Mouse (Mus musculus): ENCODE data around the gene Tacc3. TPM values are rescaled to one million over a fixed set of nuclear protein-coding genes. Genes with fewer than 3 reads are reported as not detected.

Tacc3 gene
- polyA plus RNA-seq, 1 experiment, result 75.1 TPM

- Histone ChIP-seq H3K27ac (ENCODE audit: insufficient read depth, low read length) (no peak overlapping the region), H3K4me1 (ENCODE audit: control insufficient read depth, insufficient read depth, low read length) (no peaks in the 10 kb centered on the region), H3K4me3 (ENCODE audit: insufficient read depth, low read length) (no peak overlapping the region)
- TF ChIP-seq CTCF (IDR thresholded peaks at IDR 0.05; ENCODE audit: borderline replicate concordance, insufficient read depth, low read length) (no peak), POLR2A (IDR thresholded peaks at IDR 0.05; ENCODE audit: low read depth, low read length) (no peak)
Observed at GRCm38 (mm10) chr5:33697947-33698512, 40.1 kb downstream of the Tacc3 start.

GRCm38 (mm10) chr5:33698669-33699068 is 40.7 kb downstream of the Tacc3 start:
- H3K27ac ChIP-seq (ENCODE audit: insufficient read depth, low read length), result no peak overlapping the region
- no peaks in the 10 kb centered on the region for H3K4me1 ChIP-seq (ENCODE audit: control insufficient read depth, insufficient read depth, low read length)
- no peak for TF ChIP-seq POLR2A (IDR thresholded peaks at IDR 0.05; ENCODE audit: low read depth, low read length)
- no peak for TF ChIP-seq CTCF (IDR thresholded peaks at IDR 0.05; ENCODE audit: borderline replicate concordance, insufficient read depth, low read length)
- no peak overlapping the region for H3K4me3 ChIP-seq (ENCODE audit: insufficient read depth, low read length)

GRCm38 (mm10) chr5:33700010-33700409 is 42.1 kb downstream of the Tacc3 start:
- Histone ChIP-seq H3K4me1 (ENCODE audit: control insufficient read depth, insufficient read depth, low read length) (no peaks in the 10 kb centered on the region), H3K27ac (ENCODE audit: insufficient read depth, low read length) (no peak overlapping the region), H3K4me3 (ENCODE audit: insufficient read depth, low read length) (no peak overlapping the region)
- TF ChIP-seq POLR2A (IDR thresholded peaks at IDR 0.05; ENCODE audit: low read depth, low read length) (no peak), CTCF (IDR thresholded peaks at IDR 0.05; ENCODE audit: borderline replicate concordance, insufficient read depth, low read length) (no peak)

- Histone ChIP-seq H3K4me3 (ENCODE audit: insufficient read depth, low read length) (no peak overlapping the region), H3K4me1 (ENCODE audit: control insufficient read depth, insufficient read depth, low read length) (no peaks in the 10 kb centered on the region), H3K27ac (ENCODE audit: insufficient read depth, low read length) (no peak overlapping the region)
- TF ChIP-seq CTCF (IDR thresholded peaks at IDR 0.05; ENCODE audit: borderline replicate concordance, insufficient read depth, low read length) (no peak), POLR2A (IDR thresholded peaks at IDR 0.05; ENCODE audit: low read depth, low read length) (no peak)
Observed at GRCm38 (mm10) chr5:33701832-33702231, 43.9 kb downstream of the Tacc3 start.

GRCm38 (mm10) chr5:33703999-33704398 is 46.1 kb downstream of the Tacc3 start:
- TF ChIP-seq CTCF (IDR thresholded peaks at IDR 0.05; ENCODE audit: borderline replicate concordance, insufficient read depth, low read length) (no peak), POLR2A (IDR thresholded peaks at IDR 0.05; ENCODE audit: low read depth, low read length) (no peak)
- H3K27ac ChIP-seq (ENCODE audit: insufficient read depth, low read length), result no peak overlapping the region
- H3K4me1 ChIP-seq (ENCODE audit: control insufficient read depth, insufficient read depth, low read length), result no peaks in the 10 kb centered on the region
- no peak overlapping the region for H3K4me3 ChIP-seq (ENCODE audit: insufficient read depth, low read length)

- no peak for TF ChIP-seq POLR2A (IDR thresholded peaks at IDR 0.05; ENCODE audit: low read depth, low read length)
- TF ChIP-seq CTCF (IDR thresholded peaks at IDR 0.05; ENCODE audit: borderline replicate concordance, insufficient read depth, low read length), result no peak
- no peak overlapping the region for H3K4me3 ChIP-seq (ENCODE audit: insufficient read depth, low read length)
- no peak overlapping the region for H3K27ac ChIP-seq (ENCODE audit: insufficient read depth, low read length)
- no peaks in the 10 kb centered on the region for H3K4me1 ChIP-seq (ENCODE audit: control insufficient read depth, insufficient read depth, low read length)
Observed at GRCm38 (mm10) chr5:33704945-33705611, 47.1 kb downstream of the Tacc3 start.

- Histone ChIP-seq H3K4me1 (ENCODE audit: control insufficient read depth, insufficient read depth, low read length) (no peaks in the 10 kb centered on the region), H3K4me3 (ENCODE audit: insufficient read depth, low read length) (no peak overlapping the region), H3K27ac (ENCODE audit: insufficient read depth, low read length) (no peak overlapping the region)
- TF ChIP-seq POLR2A (IDR thresholded peaks at IDR 0.05; ENCODE audit: low read depth, low read length) (no peak), CTCF (IDR thresholded peaks at IDR 0.05; ENCODE audit: borderline replicate concordance, insufficient read depth, low read length) (no peak)
Observed at GRCm38 (mm10) chr5:33705612-33706349, 47.9 kb downstream of the Tacc3 start.

- TF ChIP-seq CTCF (IDR thresholded peaks at IDR 0.05; ENCODE audit: borderline replicate concordance, insufficient read depth, low read length), result no peak
- TF ChIP-seq POLR2A (IDR thresholded peaks at IDR 0.05; ENCODE audit: low read depth, low read length), result no peak
- Histone ChIP-seq H3K4me1 (ENCODE audit: control insufficient read depth, insufficient read depth, low read length) (no peaks in the 10 kb centered on the region), H3K27ac (ENCODE audit: insufficient read depth, low read length) (no peak overlapping the region), H3K4me3 (ENCODE audit: insufficient read depth, low read length) (no peak overlapping the region)
Observed at GRCm38 (mm10) chr5:33706350-33706629, 48.4 kb downstream of the Tacc3 start.

- no peak overlapping the region for H3K4me3 ChIP-seq (ENCODE audit: insufficient read depth, low read length)
- H3K27ac ChIP-seq (ENCODE audit: insufficient read depth, low read length), result no peak overlapping the region
- TF ChIP-seq CTCF (IDR thresholded peaks at IDR 0.05; ENCODE audit: borderline replicate concordance, insufficient read depth, low read length), result no peak
- H3K4me1 ChIP-seq (ENCODE audit: control insufficient read depth, insufficient read depth, low read length), result no peaks in the 10 kb centered on the region
Observed at GRCm38 (mm10) chr5:33707163-33707562, 49.2 kb downstream of the Tacc3 start.

- H3K4me3 ChIP-seq (ENCODE audit: insufficient read depth, low read length), result no peak overlapping the region
- no peak overlapping the region for H3K27ac ChIP-seq (ENCODE audit: insufficient read depth, low read length)
- H3K4me1 ChIP-seq (ENCODE audit: control insufficient read depth, insufficient read depth, low read length), result no peaks in the 10 kb centered on the region
- TF ChIP-seq POLR2A (IDR thresholded peaks at IDR 0.05; ENCODE audit: low read depth, low read length) (no peak), CTCF (IDR thresholded peaks at IDR 0.05; ENCODE audit: borderline replicate concordance, insufficient read depth, low read length) (no peak)
Observed at GRCm38 (mm10) chr5:33709037-33709436, 51.1 kb downstream of the Tacc3 start.
